Mouse (Mus musculus): ENCODE data around the gene Prrg2.

Prrg2 gene

DNA sequence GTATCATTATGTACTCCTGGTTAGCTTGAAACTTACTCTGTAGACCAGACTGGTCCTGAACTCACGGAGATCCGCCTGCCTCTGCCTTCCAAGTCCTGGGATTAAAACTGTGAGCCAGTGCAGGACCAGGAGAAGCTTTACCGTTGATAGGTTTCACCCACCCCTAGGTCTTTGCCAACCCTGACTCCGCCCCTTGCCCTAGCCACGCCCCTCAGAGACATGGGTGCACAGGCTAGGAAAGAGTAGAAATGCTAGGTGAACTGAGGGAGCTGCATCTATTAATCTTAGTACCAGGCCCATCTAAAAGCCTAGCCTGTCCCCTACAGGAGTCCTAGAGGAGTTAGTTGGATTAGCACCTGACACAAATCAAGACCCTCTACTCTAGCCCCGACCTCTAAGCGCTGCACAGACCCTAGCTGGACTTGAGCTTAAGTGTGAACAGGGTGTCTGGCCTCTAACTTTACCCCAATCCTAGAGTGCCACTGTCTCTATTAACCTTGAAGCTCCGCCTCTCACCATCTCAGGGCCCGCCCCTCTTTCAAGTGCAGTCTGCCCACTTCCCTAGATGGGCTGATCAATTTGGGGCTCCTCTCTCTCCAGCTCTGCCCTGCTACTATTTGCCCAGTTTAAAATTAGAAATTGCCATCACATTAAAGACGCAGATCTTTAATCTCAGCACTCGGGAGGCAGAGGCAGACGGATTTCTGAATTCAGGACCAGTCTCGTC is 27.9 kb upstream of the Prrg2 start:
- DNase-seq = no peak

DNA sequence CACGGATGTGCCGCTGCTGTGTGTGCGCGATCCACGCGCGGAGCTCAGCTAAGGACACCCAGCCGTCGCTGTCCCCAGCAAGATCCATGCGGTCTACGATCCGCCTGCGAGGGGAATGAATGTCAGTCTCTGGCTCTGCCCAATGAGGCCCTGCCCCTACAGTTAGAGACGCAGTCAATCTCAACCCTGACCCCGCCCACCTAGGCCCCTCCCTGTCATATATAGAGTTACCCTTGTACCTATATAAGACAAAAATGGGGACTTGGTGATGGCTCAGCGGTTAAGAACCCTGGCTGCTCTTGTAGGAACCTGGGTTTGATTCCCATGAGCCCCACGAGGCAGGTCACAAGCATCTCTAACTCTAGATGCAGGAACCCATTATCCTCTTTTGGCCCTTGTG is 26.1 kb upstream of the Prrg2 start:
- DNase-seq = no peak

DNA sequence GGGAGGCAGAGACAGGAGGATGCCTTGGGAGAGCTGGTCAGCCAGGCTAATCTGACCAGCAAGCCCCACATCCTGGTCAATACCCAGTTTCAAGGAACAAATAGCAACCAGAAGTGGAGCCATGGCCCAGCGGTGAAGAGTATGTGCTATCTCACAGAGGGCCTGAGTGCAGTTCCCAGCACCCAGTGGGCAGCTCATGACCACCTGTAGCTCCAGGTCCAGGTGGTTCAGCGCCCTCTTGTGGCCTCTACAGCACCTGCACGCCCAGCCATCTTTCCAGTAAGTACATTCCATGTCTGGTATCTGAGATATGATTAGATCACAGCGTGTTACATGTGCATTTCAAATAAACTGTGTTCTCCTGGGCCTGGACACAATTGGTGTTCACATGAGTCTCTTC is 23.6 kb upstream of the Prrg2 start:
- no peak for DNase-seq

DNA sequence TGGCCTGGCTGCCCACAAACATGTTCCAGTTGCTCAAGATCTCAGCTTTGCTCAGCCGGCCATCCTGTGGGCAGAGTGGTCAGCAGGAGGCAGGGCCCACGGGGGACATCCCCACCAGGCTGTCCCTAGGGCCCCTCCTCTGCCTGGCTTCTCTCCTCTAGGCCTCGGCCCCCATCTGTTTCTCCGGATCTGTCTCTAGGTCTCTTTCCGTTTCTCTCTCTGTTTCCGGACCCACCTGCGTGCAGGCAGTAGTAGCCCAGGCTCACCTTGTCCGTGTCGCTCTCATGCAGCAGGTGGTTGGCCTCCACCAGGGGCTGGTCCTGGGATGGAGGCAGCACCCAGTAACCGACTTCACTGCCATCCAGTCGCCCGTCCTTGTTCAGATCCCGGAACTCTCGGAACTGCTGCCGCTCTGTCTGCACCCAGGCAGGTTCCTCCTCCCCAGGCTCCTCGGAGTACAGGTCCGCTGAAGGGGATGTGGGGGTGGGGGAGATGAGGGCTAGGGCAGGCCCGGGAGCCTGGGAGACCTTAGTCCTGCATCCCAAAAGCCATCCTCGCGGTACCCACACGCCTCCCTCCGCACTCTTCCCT is 20.9 kb upstream of the Prrg2 start:
- no peak for DNase-seq

DNA sequence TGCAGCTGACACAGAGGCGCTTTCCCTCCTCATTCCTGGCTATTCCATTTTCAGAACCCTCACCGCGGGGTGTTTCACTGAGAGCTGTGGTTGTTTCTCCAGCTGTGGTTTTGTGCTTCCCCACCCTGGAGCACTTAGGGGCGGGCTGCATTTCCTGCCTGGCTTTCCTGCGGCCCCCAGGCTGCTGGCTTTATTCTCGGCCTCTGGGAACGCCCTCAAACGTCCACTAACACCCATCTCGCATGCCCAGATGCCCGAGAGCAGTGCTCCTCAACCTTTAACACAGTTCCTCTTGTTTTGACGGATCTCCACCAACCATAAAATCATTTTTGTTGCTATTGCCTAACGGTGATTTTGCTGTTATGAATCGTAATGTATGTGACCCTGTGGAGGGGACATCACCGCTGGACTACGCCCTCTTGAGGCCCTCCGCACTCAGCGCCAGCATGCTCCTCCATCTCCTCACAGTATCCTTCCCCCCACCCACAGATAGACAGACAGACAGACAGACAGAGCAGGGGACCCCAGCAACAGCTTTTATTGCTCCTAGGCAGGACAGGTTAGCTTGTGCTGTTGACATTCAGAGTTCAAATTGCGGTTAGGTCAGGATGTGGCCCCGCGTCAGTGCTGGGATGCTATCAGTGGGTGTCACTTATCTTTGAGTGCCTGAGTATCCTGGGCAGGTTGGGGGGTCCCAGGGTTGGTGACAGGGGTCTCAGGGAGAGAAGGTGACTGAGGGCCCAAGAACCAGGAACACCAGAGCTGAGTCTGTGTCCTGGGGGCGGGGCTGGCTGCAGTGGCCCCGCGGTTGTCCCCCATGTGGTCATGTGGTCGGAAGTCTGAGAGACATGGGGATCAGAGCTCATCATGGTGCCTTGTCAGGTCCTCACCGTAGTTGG is 20.2 kb upstream of the Prrg2 start:
- DNase-seq = no peak

DNA sequence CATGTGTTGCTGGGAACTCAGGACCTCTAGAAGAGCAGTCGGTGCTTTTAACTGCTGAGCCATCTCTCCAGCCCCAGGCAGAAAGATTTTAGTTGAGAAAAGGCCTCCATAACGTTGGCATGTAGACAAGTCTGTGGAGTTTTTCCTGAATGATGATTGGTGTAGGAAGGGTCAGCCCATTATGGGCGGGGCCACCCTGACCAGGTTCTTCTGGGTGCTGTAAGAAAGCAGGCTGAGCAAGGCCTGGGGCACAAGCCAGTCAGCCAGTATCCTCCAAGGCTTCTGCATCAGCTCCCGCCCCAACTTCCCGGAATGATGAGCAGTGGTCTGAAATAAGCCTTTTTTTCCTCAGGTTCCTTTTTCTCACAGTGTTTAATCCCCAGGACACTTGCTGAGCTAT is 18.5 kb upstream of the Prrg2 start:
- no peak for DNase-seq

DNA sequence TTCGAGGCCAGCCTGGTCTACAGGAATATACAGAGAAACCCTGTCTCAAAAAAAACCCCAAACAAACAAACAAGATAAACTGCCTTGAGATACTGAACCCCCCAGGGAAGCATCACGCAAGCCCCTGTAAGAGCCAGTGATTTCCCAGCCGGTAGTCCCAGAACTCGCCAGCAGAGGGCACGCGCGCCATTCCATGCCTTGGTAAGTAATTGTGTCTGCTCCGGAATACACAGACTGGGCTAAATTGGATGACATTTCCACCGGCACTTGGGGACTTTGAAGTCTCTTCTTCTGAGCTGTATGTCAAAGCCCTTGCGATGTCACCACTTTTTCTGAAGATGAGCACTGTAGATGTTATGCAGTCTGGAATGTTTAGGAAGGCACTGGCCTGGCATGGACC is 17.4 kb upstream of the Prrg2 start:
- peak; percentile 84 to 92 for DNase-seq

DNA sequence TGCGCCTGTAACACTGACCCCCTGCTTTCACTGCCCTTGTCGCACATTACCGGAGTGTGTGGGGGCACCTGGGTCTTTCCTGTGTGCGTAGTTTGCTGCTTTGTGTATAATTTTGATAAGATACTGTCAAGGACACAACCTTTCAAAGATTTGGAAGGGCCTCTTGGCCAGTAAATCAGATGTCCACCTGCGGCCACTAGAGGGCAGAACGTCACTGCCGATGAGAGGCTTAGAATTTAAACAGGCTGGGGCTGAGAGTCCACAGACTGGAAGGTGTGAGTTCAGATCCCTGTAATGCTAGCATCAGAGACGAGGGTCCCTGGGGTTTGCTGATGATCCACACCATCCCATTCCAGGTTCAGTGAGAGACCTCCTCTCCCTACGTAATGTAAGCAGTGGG is 16.0 kb upstream of the Prrg2 start:
- peak; percentile 72 to 79 for DNase-seq

DNA sequence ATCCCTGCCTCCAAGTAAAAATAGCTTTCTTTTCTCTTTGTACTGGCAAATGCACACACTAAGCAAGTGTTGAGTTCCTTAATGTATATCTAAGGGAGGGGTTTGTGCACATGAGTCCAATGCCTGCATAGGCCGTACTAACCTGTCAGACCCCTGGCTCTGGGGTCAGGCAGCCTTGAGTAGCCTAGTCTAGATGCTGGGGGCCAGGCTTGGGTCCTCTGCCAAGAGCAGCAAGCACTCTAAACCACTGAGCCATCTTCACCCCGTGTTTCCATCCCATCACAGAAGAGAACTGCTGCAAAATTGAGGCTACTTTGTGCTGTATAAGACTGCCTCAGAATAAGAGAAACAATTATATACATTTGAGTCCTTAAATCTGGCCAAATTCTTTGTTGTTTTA is 15.4 kb upstream of the Prrg2 start:
- DNase-seq = no peak

DNA sequence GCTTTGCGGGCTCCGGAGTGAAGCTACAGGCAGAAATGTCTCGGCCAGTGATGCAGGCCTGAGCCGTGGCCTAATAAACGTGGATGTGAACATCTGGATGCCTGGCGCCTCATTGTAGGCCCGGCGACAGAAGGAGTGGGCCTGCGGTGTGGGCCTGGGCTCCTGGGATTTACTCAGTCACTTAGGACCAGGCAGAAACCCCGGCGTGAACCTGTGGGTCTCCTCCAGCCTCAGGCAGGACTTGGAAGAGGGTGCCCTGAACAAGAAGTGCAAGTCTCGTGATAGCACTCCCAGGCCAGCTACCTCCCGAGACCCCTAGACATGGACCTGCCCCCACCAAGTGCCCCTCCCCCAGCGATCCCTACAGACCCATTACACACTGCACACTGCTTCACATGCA is 14.8 kb upstream of the Prrg2 start:
- no peak for DNase-seq

DNA sequence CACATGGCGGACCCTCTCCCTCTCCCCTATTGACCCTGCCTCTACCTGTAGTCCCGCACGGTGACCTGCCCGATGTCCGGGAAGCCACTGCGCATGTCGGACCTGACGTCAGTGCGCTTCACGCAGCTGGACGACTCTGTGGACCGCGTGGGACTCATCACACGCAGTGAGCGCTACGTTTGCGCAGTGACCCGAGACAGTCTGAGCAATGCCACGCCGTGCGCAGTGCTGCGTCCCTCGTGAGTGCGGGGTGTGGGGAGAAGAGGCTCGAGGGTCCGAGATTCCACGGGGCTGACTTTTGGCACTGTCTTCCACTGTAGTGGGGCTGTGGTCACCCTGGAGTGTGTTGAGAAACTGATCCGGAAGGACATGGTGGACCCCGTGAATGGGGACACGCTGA is 14.0 kb upstream of the Prrg2 start:
- no peak for DNase-seq

DNA sequence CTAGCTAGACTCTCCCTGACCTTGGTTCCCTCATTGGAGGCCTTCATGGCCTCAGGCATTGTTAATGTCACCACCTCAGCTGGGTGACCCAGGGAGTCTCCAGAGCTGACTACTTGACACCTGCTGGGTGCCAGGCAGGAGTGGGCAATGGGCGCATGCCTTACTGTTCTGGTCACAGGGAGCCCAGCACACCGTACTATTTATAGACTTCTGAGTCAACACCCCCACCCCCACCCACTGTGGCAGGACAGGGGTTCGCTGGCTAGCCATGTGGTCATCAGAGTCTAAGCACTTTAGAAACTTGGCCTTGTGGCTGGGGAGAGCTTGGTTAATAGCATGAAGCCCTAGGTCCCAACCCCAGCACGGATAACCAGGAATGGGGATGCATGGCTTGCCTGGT is 12.9 kb upstream of the Prrg2 start:
- DNase-seq = no peak

DNA sequence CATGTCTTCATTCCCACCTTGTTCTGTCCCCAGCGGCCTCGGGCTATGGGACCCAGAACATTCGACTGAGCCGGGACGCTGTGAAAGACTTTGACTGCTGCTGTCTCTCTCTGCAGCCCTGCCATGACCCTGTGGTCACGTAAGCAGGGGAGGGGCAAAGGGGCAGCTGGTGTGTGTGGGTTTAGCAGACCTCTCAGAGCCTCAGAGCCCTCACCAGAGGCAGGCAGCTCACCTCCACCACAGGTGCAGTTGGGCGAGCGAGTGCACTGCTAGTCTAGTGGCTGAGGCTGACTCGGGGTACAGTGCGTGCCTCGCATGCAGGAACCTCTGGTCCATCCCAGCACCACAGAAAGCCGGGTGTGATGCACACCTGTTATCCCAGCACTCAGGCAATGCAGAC is 11.5 kb upstream of the Prrg2 start:
- DNase-seq = no peak

DNA sequence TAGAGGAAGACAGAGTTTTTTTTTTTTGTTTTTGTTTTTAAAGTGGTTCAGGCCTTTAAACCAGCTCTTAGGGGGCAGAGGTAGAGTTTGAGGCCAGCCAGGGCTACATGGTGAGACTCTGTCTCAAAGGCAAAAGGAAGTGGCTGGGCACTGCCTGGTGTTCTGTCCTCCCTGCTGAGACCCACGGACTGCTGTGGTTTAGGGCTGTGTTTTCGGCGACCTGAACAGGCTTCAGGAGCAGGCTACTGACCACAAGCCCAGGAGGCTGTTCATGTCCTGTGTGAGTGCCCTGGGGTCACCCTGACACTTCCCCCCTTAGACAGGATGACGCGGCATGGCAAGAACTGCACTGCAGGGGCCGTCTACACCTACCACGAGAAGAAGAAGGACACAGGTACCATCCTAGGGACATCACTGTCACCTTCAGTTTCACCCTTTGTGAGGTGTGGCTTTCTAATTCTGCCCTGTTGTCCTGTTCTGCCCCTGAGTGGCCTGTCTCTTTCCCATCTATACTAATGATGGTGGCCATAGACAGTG is 10.8 kb upstream of the Prrg2 start:
- DNase-seq = no peak

DNA sequence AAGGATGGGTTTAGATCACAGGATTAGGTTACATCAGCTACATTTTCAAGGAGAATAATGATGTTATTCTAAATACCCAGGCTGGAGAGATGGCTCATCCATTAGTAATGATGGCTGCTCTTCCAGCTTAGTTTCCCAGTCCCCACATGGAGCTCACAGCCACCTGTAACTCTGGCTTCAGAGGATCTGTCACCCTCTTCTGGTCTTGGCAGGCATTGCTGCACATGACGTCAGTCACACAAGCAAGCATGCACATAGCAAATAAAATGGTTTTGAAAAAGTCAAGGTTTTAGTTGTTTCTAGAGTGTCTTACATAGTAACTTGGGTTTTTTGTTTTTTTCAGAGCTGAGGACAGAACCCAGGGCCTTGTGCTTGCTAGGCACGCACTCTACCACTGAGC is 9.8 kb upstream of the Prrg2 start:
- no peak for DNase-seq

DNA sequence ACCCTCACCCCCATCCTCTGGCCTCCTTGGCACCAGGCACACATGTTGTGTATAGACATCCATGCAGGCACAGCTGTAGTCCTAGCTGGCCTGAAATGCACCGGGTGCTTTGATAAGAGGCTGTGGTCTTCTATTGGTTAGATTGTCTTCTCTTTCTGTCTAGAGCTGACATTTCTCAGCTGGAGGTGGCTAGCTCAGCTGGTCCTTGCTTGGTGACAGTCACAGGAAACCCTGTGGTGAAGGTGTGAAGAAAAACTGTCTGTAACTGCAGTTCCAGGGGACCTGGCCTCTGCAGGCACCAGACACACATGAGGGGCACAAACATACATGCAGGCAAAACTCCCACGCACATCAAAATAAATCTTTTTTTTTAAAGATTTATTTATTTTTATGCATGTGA is 7.2 kb upstream of the Prrg2 start:
- DNase-seq = no peak

DNA sequence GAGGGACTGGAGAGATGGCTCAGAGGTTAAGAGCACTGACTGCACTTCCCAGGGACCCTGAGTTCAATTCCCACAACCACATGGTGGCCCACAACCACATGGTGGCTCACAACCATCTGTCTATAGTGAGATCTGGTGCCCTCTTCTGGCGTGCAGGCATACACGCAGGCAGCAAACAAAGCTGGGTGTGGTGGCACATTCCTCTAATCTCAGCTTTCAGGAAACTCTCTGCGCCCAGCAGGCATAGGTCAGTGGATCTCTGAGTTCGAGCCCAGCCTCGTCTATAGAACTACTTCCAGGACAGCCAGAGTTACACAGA is 5.5 kb upstream of the Prrg2 start:
- DNase-seq = peak; percentile 47 to 51

DNA sequence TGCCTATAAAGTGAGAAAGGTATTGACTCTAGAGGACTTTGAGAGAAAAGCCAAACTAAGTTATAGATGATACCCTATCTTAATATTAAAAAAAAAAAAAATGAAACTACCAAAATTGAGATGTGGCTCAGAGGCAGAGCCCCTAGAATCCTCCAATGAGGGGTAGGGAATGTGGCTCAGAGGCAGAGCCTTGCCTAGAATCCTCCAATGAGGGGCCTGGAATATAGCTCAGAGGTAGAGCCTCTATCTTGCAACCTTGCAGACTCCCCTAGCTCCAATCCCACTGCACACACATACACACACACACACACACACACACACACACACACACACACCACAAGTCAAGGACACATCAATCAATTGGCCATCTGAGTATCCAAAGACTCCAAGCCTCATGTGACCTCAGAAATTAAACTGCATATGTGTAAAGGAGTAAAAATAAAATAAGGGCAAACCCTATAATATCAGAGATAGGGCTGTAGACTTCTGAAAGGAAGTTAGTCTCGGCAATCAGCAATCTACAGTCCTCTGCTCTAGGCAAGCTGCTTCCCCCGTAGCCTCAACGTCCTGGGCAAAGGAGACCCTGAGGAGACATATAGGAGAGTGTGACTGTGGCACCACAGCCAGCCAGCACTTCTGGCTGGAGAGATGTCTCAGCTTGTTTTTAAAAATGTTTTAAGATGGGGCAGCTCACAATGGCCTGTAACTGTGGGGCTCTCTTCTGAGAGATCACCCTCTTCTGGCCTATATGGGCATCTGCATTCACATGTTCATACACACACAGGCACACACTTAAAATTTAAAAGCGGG is 4.9 kb upstream of the Prrg2 start:
- no peak for DNase-seq

DNA sequence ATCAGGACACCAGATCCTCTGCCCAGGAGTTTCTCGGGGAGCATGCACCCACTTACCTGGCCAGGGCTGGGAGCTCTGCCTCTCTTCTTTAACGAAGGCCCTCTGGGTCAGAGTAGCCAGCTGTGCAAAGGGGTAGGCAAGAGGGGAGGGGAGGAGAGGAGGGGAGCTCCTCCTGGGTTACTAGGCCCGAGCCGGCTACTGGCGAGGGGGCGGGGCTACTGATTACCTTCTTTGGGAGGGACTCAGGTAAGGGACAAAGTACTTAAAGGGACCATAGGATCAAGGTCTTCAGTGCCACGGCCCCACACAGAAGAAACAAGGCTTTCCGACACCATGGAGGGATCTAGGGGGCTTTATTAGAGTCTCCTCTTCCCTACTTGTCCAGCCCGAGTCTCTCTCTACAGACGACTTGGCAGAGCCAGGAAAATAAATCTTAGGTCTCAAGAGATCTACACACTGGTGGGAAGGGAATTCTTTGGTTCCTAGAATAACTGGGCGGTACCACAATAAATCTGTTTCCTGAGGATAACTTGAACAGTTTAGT is 873 bp downstream of the Prrg2 start:
- peak in 1 of 2 experiments; percentile 29 for DNase-seq

DNA sequence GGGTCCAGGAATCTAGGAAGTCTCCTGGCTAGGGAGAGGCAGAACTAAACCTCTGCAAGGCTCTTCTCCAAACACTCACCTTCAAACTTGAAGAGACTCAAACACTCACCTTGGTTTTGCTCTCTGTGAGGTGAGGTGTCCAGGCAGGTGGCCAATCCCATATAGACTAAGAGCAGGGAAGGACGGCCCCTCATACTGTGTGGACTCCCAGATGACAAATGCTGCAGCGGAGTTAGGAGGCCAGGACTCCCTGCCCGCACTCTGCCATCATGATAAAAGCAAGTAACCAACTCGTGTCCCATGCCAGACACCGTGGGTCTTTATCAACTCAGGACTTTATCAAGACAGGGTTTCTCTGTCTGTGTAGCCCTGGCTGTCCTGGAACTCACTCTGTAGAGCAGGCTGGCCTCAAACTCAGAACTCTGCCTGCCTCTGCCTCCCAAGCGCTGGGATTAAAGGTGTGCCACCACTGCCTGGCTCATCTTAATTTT is 1.8 kb downstream of the Prrg2 start:
- DNase-seq = no peak

DNA sequence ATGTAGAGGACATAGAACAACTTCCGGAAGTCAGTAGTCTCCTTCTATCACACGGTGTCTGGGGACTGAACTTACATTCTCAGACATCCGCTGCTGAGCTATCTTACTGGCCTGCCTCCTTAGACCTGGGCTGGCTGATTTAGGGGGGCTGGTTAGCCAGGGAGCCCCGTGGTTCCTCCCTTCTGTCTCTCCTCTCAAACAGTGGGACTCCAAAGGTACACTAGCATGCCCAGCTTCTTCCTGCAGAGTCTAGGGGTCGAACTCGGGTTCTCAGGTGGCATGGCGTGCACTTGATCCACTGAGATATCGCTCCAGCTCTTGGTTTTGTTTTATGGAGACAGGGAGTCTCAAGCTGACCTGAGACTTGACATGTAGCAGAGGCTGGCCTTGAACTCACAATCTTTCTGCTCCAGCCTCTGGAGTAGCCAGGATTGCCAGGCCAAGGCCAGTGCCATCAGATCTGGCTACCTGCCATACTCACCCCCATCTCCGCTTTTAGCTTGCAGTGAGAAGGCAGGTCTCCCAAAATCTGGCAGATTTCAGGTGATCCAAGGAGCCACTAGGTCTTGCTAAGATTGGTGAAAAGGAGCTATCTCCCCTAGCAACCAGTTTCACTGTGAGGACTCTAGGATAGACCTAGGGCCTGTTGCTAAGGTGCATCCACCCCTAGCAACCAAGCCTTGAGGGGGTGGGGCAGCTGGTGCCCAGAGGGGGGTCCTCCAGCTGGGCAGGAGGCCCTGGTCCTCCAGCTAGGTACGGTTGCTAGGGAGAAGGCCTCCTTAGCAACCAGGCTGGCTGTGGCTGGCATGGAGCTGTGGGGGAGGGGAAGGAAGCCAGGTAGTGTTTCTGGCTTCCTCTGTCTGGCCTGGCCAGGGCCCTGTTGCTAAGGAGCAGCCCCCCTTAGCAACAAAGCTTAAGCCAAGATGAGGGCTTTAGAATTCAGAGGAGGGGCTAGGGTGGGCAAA is 3.6 kb downstream of the Prrg2 start:
- DNase-seq = no peak

Measured in cerebellum, adult 18-20 months (tissue).